Mouse (Mus musculus) embryonic fibroblast, embryonic 13.5 days (primary cell): ENCODE measurements around the gene Glud1.

ENCODE experiments used
- CTCF ChIP-seq: IDR thresholded peaks from 2 replicates; pipeline ENCODE4 v1.5.1; 2011; ENCODE audit warnings: mild to moderate bottlenecking, control low read depth, low read length, moderate library complexity, borderline replicate concordance; ENCODE audit not compliant: insufficient read depth
- POLR2A ChIP-seq: IDR thresholded peaks from 2 replicates; pipeline ENCODE4 v1.6.1; 2011; ENCODE audit warnings: low read depth, mild to moderate bottlenecking, control low read depth, low read length, moderate library complexity

- TF ChIP-seq CTCF (no peak), POLR2A (no peak)
Observed at GRCm38 (mm10) chr14:34355301-34355700, 44.8 kb downstream of the Glud1 start, which contains the start of gene Fam25c.
